Mouse (Mus musculus) G1E (cell line): Measurements from ENCODE around the gene Icmt. TPM values are rescaled to one million over a fixed set of nuclear protein-coding genes. Genes with fewer than 3 reads are reported as not detected.

Experiments
- ATAC-seq: 2 replicates; pipeline ENCODE4 v1.8.0; 2016; ENCODE audit warnings: mild to moderate bottlenecking; ENCODE audit not compliant: insufficient number of reproducible peaks, poor library complexity, low FRiP score, severe bottlenecking; ENCODE audit errors: extremely low read depth
- DNase-seq: peaks from one replicate; pipeline ENCODE4 v3.0.0; 2012; ENCODE audit warnings: low spot score
- H3K27me3 ChIP-seq: 2 replicates; pipeline ENCODE4 v1.6.1; 2012; ENCODE audit warnings: mild to moderate bottlenecking, low read length, inconsistent platforms; ENCODE audit not compliant: insufficient read depth
- H3K36me3 ChIP-seq: replicated peaks from 2 replicates; pipeline ENCODE3; 2012; ENCODE audit warnings: mild to moderate bottlenecking, inconsistent platforms
- H3K4me1 ChIP-seq: 2 replicates; pipeline ENCODE4 v1.6.1; 2012; ENCODE audit warnings: low read depth, low read length, inconsistent platforms, mixed read lengths; ENCODE audit not compliant: insufficient read depth
- H3K4me3 ChIP-seq: 2 replicates; pipeline ENCODE4 v1.5.1; 2012; ENCODE audit warnings: low read depth, mild to moderate bottlenecking, inconsistent platforms, low read length, moderate library complexity, mixed read lengths
- H3K9me3 ChIP-seq: replicated peaks from 2 replicates; pipeline ENCODE4 v1.6.1; 2012; ENCODE audit warnings: inconsistent platforms
- CTCF ChIP-seq: IDR thresholded peaks from 2 replicates; pipeline ENCODE4 v1.5.1; 2012; ENCODE audit warnings: low read depth, low read length, inconsistent platforms, mixed read lengths
- GATA1 ChIP-seq: IDR thresholded peaks from 2 replicates; pipeline ENCODE4 v1.6.1; 2012; ENCODE audit warnings: borderline replicate concordance, low read length, inconsistent platforms, mixed read lengths
- GATA2 ChIP-seq: IDR thresholded peaks from 2 replicates; pipeline ENCODE4 v1.6.1; 2012; ENCODE audit warnings: low read depth, low read length, inconsistent platforms, borderline replicate concordance
- POLR2AphosphoS5 ChIP-seq: IDR thresholded peaks from 2 replicates; pipeline ENCODE4 v1.6.1; 2012; ENCODE audit warnings: low read depth, low read length, inconsistent platforms; ENCODE audit not compliant: insufficient replicate concordance
- TAL1 ChIP-seq: conservative IDR thresholded peaks from 2 replicates; pipeline ENCODE4 v1.6.1; 2012; ENCODE audit warnings: low read depth, low read length, inconsistent platforms, mixed read lengths
- polyA plus RNA-seq: library from polyadenylated mRNA; stranded (reverse); fragments of >175 nt; gene quantifications from 2 replicates; pipeline ENCODE4 v1.2.3, GENCODE M21; 2012
- total RNA-seq, 2 experiments: library from RNA; stranded (forward) in 1 of 2; stranded (reverse) in 1 of 2; fragments of 200-1000 nt in 1 of 2; fragments of >200 nt in 1 of 2; fragmentation: Nextera tagmentation in 1 of 2; gene quantifications; 2 replicates each; pipeline ENCODE4 v1.2.3; 2014 to 2017

Icmt gene
- total and polyA plus RNA-seq, 3 experiments: 19.0 to 21.9 (median 21.5) TPM

DNA sequence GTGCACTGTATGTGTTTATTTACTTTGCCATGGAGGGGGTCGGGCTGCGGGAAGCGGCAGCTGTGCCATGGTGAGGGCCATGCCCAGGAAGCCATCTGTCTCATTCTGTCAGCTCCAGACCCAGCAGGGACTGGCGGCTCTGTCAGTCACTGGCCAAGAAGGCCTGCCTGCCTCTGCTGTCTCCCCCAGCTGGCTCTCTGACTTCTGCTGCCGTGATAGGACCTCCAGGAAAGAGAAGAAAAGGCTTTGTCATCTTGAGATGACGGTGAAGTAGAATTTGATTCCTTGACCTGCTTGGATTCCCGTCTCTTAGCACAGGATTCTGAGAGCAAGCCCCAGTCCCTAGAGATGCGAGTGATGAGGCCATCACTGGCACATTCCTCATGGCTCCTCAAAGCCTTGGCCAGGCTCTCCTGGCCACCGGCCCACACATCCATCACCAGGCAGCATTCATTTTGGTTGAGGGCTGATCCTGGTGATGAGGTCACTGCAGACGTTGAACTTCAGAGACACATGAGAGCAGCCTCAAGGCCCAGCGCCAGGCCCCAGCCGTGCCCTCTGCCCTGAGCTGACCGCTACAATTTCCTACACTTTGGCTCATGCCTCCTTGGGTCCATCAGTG lies 29.2 kb upstream of the Icmt start:
- H3K4me1 ChIP-seq: peaks cover 21% of the 10 kb centered on the region
- no peaks in the 10 kb centered on the region; the same call in 1 of the 2 replicates for H3K27me3 ChIP-seq
- H3K36me3 ChIP-seq: peaks cover 92% of the 10 kb centered on the region
- ATAC-seq (no peak), DNase-seq (no peak)
- H3K9me3 ChIP-seq: no peaks in the 10 kb centered on the region
- TF ChIP-seq GATA1 (no peak), TAL1 (no peak), GATA2 (no peak), POLR2AphosphoS5 (no peak), CTCF (no peak)
- H3K4me3 ChIP-seq: no peak overlapping the region

DNA sequence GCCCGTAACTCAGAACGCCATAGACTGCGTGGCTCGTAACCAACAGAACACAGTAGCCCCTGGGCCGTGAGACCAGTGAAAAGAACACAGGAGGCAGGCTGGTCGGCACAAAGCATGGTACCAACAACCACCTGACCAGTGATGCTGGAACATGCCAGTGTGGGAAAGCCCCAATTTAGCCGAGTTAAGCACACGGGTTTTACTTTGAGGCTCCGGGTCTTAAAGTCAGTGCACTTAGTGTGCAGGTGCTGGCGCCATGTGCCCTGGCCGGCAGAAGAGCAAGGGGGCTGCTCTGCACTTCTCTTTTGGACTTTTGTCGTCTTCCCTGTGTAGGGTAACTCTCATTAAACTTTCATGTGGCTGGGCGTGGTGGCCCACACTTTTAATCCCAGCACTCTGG lies 27.1 kb upstream of the Icmt start:
- ATAC-seq (no peak), DNase-seq (no peak)
- TF ChIP-seq GATA2: no peak
- no peak for TF ChIP-seq TAL1
- no peak for TF ChIP-seq POLR2AphosphoS5
- TF ChIP-seq CTCF: no peak
- no peak for TF ChIP-seq GATA1
- Histone ChIP-seq H3K27me3 (peaks cover 13% of the 10 kb centered on the region; the same call in 1 of the 2 replicates), H3K4me1 (peaks cover 9% of the 10 kb centered on the region), H3K36me3 (peaks cover 74% of the 10 kb centered on the region), H3K4me3 (no peak overlapping the region), H3K9me3 (peaks cover 5% of the 10 kb centered on the region)

DNA sequence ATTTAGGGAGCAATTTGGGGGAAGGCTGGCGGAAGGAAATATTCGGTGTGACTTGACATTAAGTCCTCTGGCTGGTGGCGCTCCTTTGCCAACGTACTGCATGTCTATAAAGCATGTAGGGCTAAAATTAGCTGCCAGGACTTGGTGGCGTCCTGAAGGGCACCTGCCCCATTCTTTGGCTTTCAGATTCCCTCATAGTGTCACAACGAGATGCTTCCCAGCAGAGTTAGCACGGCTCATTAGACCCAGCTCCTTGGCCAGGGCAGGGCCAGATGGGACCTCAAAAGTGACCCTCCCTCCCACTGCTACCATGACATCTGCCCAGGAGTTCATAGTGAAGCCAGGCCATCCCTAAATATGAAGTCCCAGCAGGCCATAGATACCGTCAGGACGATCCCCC lies 26.4 kb upstream of the Icmt start:
- Histone ChIP-seq H3K4me3 (no peak overlapping the region), H3K9me3 (peaks cover 5% of the 10 kb centered on the region), H3K4me1 (peaks cover 8% of the 10 kb centered on the region), H3K36me3 (peaks cover 69% of the 10 kb centered on the region), H3K27me3 (peaks cover 15% of the 10 kb centered on the region; the same call in 1 of the 2 replicates)
- ATAC-seq (no peak), DNase-seq (no peak)
- TF ChIP-seq POLR2AphosphoS5: no peak
- TF ChIP-seq TAL1: no peak
- TF ChIP-seq CTCF: no peak
- no peak for TF ChIP-seq GATA2
- TF ChIP-seq GATA1: no peak

DNA sequence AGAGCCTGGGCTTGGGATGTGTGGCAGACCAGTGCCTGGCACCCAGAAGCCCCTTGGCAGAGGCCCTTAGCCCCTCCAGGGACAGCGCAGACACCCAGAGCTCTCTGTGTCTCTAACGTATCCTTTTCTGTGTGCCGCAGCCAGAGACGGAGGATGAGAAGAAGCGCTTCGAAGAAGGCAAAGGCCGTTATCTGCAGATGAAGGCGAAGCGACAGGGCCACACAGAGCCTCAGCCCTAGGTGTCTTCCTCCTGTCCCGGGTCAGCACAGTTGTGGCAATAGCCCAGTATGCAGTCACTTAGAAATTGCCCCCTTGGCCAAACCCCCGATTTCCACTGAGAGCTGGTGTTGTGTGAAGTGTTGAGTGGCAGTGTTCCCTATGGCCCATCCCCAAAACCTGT lies 25.7 kb upstream of the Icmt start:
- H3K4me1 ChIP-seq: peaks cover 8% of the 10 kb centered on the region
- H3K36me3 ChIP-seq: peaks cover 61% of the 10 kb centered on the region
- peaks cover 15% of the 10 kb centered on the region; the same call in 1 of the 2 replicates for H3K27me3 ChIP-seq

DNA sequence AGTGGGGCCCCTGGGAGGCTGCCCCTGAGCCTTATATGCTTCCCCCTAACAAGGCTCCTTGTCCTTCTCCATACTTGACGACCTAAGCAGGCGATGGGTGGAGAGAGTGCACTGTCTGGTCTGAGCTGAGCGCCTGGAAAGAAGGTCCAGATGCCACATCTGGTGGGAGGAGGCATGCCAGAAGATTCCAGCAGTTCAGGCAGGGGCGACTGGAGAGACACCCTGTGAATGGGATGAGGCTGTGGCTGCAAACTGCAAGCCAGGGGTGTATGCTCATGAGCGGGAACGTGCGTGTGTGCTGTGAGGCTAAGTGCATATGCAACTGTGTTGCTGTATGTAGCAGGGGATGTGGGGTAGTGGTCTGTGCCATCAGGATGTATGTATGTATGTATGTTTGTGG lies 25.0 kb upstream of the Icmt start:
- no peak for TF ChIP-seq GATA1
- no peak for TF ChIP-seq TAL1
- TF ChIP-seq GATA2: no peak
- TF ChIP-seq POLR2AphosphoS5: no peak
- no peak for TF ChIP-seq CTCF
- H3K27me3 ChIP-seq: peaks cover 15% of the 10 kb centered on the region; the same call in 1 of the 2 replicates
- DNase-seq: no peak
- no peak overlapping the region for H3K4me3 ChIP-seq
- peaks cover 5% of the 10 kb centered on the region for H3K9me3 ChIP-seq
- H3K4me1 ChIP-seq: peaks cover 8% of the 10 kb centered on the region
- ATAC-seq: no peak
- peaks cover 59% of the 10 kb centered on the region for H3K36me3 ChIP-seq

More for the DNA sequence above, 25.7 kb upstream of the Icmt start:
- no peak for ATAC-seq
- DNase-seq: no peak
- no peak for TF ChIP-seq GATA1
- TF ChIP-seq TAL1: no peak
- TF ChIP-seq GATA2: no peak
- Histone ChIP-seq H3K9me3 (peaks cover 5% of the 10 kb centered on the region), H3K4me3 (no peak overlapping the region)

DNA sequence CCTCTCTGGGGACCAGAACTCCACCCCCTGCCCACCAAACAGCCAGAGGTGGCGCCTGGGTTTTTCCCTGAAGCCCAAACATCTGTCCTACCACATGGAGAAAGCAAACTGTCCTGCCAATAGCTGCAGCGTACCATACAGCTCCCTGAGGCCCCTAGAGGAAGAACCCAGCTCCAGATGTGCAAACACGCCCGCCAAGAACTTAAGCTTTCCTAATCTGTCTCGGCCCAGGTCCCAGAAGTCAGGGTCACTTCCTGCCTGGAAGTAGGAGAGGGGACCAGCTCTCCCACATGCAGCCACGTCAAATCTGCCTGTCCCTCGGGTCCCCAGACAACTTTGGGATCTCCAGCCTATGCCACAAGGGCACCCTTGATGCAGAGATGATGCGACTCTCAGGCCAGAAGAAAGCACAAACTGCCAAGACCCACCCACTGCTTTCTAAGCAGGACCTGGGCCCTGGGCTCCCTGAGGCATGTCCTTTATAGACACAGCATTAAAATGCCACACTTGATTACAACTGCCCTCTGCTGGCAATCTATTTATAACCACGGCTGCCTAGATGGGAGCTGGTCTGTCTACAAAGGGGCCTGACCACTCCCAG lies 24.5 kb upstream of the Icmt start:
- Histone ChIP-seq H3K4me3 (no peak overlapping the region), H3K4me1 (peaks cover 8% of the 10 kb centered on the region), H3K27me3 (peaks cover 15% of the 10 kb centered on the region; the same call in 1 of the 2 replicates), H3K36me3 (peaks cover 55% of the 10 kb centered on the region), H3K9me3 (peaks cover 5% of the 10 kb centered on the region)
- no peak for TF ChIP-seq GATA1
- no peak for TF ChIP-seq TAL1
- TF ChIP-seq POLR2AphosphoS5: no peak
- no peak for TF ChIP-seq GATA2
- no peak for TF ChIP-seq CTCF
- no peak for ATAC-seq
- DNase-seq: no peak
